Mouse (Mus musculus) lung, embryonic 15.5 days (tissue): ENCODE measurements at regions not wholly inside any gene's neighbourhood (a gene's known extent, or its start where the extent isn't known, plus 50 kb on each side); places are given as distances from the start of the nearest gene placed in this dataset.

Experiments
- ATAC-seq: fragments of 200-750 bp; cut with Nextera tagmentation; 2 replicates; pipeline ENCODE4 v1.8.0; 2017; ENCODE audit warnings: moderate number of reproducible peaks, borderline replicate concordance; ENCODE audit not compliant: low FRiP score, low TSS enrichment; ENCODE audit errors: extremely low read depth
- H3K27ac ChIP-seq: fragments of 300-500 bp; sonication (generic); 2 replicates; pipeline ENCODE4 v1.5.1; 2015; ENCODE audit warnings: moderate library complexity, mild to moderate bottlenecking, inconsistent platforms
- H3K27me3 ChIP-seq: fragments of 300-500 bp; sonication (generic); 2 replicates; pipeline ENCODE4 v1.6.1; 2015; ENCODE audit warnings: inconsistent platforms
- H3K36me3 ChIP-seq: fragments of 300-500 bp; sonication (generic); 2 replicates; pipeline ENCODE4 v1.6.1; 2015; ENCODE audit warnings: inconsistent platforms
- H3K4me1 ChIP-seq: fragments of 300-500 bp; sonication (generic); 2 replicates; pipeline ENCODE4 v1.6.1; 2015; ENCODE audit warnings: inconsistent platforms
- H3K4me2 ChIP-seq: fragments of 300-500 bp; sonication (generic); 2 replicates; pipeline ENCODE4 v1.6.1; 2015; ENCODE audit warnings: inconsistent platforms, mild to moderate bottlenecking, moderate library complexity
- H3K4me3 ChIP-seq: fragments of 300-500 bp; sonication (generic); 2 replicates; pipeline ENCODE4 v1.5.1; 2015; ENCODE audit warnings: mild to moderate bottlenecking, inconsistent platforms
- H3K9ac ChIP-seq: fragments of 300-500 bp; sonication (generic); 2 replicates; pipeline ENCODE4 v1.6.1; 2015; ENCODE audit warnings: inconsistent platforms
- H3K9me3 ChIP-seq: fragments of 300-500 bp; sonication (generic); 2 replicates; pipeline ENCODE4 v1.6.1; 2016; ENCODE audit warnings: inconsistent platforms
- WGBS: fragments of 180-500 bp; shearing (Covaris S2); methylation state at CpG from one replicate; pipeline ENCODE4 v1.1.7; 2015; 5-methylcytosine and 5-hydroxymethylcytosine counted together

DNA sequence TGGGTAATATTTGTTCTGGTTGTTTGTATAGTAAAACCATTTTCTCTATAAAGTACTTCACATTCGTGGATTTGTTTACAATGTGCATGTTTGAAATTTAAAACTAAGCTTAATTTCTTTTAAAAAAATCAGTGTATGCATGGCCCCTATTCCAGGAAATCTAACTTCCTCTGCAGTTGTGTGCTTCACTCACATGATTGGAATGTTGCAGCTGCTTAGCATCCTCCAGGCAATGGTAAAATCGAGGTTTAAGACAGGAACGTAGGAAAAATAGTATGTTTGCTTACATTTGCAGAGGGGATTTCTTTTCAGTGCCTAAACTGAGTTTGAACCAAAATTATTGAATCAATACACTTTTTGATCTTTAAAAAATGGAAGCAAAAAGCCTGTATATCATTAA is 217.5 kb downstream of the Ptprc start:
- no peak overlapping the region for H3K4me3 ChIP-seq
- no peaks in the 10 kb centered on the region for H3K27me3 ChIP-seq
- peaks cover 21% of the 10 kb centered on the region for H3K36me3 ChIP-seq
- H3K4me1 ChIP-seq, result 0 out of 2 replicates have a peak, but pooled peaks cover 3% of the 10 kb centered on the region
- no peaks in the 10 kb centered on the region for H3K9me3 ChIP-seq
- WGBS, result 25% methylated on average over 3 of the region's 3 CpGs
- no peak overlapping the region for H3K9ac ChIP-seq
- H3K27ac ChIP-seq, result no peak overlapping the region
- ATAC-seq, result no peak
- no peak overlapping the region for H3K4me2 ChIP-seq

DNA sequence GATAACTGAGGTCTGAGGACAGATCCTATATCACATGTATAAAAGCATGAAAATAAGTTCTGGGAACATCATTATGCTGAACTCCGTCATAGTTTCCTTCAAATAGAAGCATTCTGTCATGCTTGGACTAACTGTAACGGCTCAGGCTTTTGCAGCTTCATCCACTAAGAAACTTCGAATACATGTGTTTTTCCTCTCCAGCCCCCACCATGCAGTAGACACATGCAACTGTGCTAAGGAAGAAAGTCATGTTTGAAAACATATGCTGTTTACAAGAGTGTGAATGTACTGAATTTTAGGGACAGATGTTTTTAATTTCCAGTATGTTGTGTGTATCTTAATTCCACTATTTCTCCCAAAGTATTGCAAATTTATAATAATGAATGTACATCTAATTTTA is 219.5 kb downstream of the Ptprc start:
- Histone ChIP-seq H3K4me1 (0 out of 2 replicates have a peak, but pooled peaks cover 3% of the 10 kb centered on the region), H3K27ac (no peak overlapping the region), H3K27me3 (no peaks in the 10 kb centered on the region), H3K4me2 (no peak overlapping the region), H3K9ac (no peak overlapping the region), H3K4me3 (no peak overlapping the region), H3K36me3 (peaks cover 15% of the 10 kb centered on the region; the same call in 1 of the 2 replicates), H3K9me3 (no peaks in the 10 kb centered on the region)
- ATAC-seq, result no peak
- WGBS, result 75% methylated on average over 3 of the region's 3 CpGs

DNA sequence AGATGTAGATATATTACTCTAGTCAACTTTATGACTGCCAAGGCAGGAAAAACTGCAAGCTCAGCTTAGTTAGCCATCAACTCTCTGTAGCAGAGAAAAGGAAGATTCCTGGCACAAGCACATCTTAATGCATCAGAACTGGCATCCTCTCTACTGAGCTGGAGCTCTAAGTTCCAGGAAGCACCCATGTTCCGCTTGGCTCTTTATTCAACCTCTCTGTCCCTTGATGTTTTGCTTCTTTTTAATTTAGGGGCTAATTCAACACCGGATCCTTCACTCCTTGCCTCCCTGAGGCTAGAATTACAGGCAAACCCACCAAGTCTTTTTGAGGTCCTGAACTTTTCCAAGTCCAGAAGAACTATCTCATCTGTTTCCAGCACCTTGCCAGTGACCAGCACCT is 220.4 kb downstream of the Ptprc start:
- Histone ChIP-seq H3K4me1 (0 out of 2 replicates have a peak, but pooled peaks cover 3% of the 10 kb centered on the region), H3K27me3 (no peaks in the 10 kb centered on the region), H3K4me3 (no peak overlapping the region), H3K27ac (no peak overlapping the region), H3K9me3 (no peaks in the 10 kb centered on the region), H3K9ac (no peak overlapping the region), H3K36me3 (peaks cover 17% of the 10 kb centered on the region; the same call in 1 of the 2 replicates), H3K4me2 (no peak overlapping the region)
- 89% methylated on average over 2 of the region's 2 CpGs for WGBS
- no peak for ATAC-seq

DNA sequence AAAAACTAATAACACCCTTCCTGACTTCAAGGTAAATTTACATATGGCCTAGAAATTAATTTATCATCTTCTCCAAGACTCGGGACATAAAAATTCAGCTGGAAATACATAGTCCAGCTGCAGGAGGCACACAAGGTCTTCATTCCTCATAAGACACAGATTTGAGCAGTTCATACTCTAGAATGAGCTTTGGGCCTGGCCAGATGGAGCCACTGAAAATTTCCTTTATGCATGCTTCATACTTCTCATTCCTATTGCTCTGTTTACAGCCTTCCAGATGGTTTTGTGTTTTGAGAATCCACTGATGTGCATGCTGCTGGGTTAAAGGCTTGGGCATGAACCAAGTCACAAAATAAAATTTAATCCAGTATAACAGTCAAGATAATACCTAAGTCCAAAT is 222.1 kb downstream of the Ptprc start:
- Histone ChIP-seq H3K36me3 (peaks cover 14% of the 10 kb centered on the region), H3K4me2 (no peak overlapping the region), H3K27me3 (no peaks in the 10 kb centered on the region), H3K9me3 (no peaks in the 10 kb centered on the region), H3K27ac (no peak overlapping the region), H3K9ac (no peak overlapping the region), H3K4me1 (0 out of 2 replicates have a peak, but pooled peaks cover 3% of the 10 kb centered on the region), H3K4me3 (no peak overlapping the region)
- no peak for ATAC-seq
- 54% methylated on average over 1 of the region's 1 CpGs for WGBS

DNA sequence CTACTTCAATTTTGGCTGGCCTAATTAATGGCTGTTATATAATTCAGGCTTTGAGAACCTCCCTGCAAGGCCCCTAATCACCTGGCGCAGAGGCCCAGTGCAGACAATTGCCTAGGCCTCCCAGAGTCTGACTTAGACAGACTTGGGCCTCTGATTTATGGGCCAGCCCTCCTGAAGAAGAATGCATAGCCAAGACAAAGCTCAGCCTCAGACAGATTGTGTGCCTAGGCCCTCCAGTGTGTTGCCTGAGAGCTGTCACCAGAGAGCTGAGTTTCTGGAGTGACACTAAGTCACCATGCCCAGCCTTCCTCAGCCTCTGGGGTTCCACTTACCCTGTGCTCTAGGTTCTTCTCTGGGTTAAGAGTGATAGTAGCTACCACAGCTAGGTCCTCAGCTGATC is 222.7 kb downstream of the Ptprc start:
- H3K4me1 ChIP-seq, result 0 out of 2 replicates have a peak, but pooled peaks cover 3% of the 10 kb centered on the region
- no peak for ATAC-seq
- no peak overlapping the region for H3K27ac ChIP-seq
- WGBS, result 84% methylated on average over 1 of the region's 1 CpGs
- no peaks in the 10 kb centered on the region for H3K9me3 ChIP-seq
- H3K4me2 ChIP-seq, result no peak overlapping the region
- H3K36me3 ChIP-seq, result peaks cover 14% of the 10 kb centered on the region
- no peak overlapping the region for H3K9ac ChIP-seq
- H3K27me3 ChIP-seq, result no peaks in the 10 kb centered on the region
- no peak overlapping the region for H3K4me3 ChIP-seq

DNA sequence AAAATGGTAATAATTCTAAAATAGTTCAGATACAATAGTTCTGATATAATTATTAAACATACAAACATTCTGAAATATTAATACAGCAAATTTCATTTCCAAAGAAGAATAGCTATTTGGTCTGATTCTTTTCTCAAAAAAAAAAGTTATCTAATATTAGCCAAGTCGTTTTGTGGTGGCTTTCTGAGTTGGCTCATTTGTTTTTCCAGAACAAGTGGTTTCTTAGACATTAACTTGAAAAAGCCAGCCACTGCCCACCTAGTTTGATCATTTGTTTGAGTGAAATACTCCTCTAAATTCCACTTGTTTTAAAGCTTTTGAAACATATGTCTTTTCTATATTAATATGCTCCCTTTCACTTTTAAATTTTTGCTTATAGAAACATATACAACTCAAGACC is 227.6 kb downstream of the Ptprc start:
- peaks cover 29% of the 10 kb centered on the region for H3K36me3 ChIP-seq
- H3K27ac ChIP-seq, result no peak overlapping the region
- H3K4me1 ChIP-seq, result no peaks in the 10 kb centered on the region
- H3K9ac ChIP-seq, result no peak overlapping the region
- 59% methylated on average over 1 of the region's 1 CpGs for WGBS
- H3K27me3 ChIP-seq, result no peaks in the 10 kb centered on the region
- ATAC-seq, result no peak
- no peak overlapping the region for H3K4me3 ChIP-seq
- H3K4me2 ChIP-seq, result no peak overlapping the region
- no peaks in the 10 kb centered on the region for H3K9me3 ChIP-seq

DNA sequence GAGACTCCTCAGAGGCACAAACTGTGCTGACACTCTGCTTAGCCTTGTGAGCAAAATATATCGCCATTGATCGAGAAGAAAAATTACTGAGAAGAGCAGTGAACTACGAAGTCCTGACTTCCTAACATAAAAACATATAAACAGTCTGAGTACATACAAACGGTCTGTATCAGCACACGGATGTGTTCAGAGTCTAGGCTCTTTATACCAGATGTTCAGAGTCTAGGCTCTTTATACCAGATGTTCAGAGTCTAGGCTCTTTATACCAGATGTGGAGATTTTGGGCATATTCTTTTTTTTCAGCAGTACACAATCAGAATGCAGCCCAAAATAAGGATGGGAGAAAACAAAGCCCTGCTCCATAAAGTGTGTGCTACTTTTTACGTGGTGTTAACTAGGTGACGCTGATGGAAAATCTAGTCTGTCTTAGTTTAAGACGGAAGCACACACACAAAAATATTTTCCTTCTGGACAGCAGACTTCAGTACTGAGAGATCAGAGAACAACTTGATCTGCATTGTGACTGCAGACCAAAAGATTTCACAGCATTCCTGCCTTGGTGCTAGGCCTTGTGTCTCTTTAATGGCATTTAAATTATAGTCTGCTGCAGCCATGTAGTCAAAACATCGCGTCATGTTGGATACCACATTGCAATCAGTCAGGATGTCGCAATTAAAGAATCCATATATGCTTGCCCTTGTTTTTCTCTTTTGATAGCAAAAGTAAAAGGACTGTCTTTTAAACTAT is 233.6 kb downstream of the Ptprc start:
- H3K4me1 ChIP-seq, result no peaks in the 10 kb centered on the region
- WGBS, result 51% methylated on average over 11 of the region's 11 CpGs
- H3K27ac ChIP-seq, result peak overlapping the region; percentile 54
- no peak overlapping the region for H3K4me3 ChIP-seq
- H3K27me3 ChIP-seq, result no peaks in the 10 kb centered on the region
- H3K36me3 ChIP-seq, result peaks cover 31% of the 10 kb centered on the region
- no peaks in the 10 kb centered on the region for H3K9me3 ChIP-seq
- H3K9ac ChIP-seq, result no peak overlapping the region
- no peak overlapping the region for H3K4me2 ChIP-seq
- peak; percentile 81; the same call in 1 of the 2 replicates for ATAC-seq

DNA sequence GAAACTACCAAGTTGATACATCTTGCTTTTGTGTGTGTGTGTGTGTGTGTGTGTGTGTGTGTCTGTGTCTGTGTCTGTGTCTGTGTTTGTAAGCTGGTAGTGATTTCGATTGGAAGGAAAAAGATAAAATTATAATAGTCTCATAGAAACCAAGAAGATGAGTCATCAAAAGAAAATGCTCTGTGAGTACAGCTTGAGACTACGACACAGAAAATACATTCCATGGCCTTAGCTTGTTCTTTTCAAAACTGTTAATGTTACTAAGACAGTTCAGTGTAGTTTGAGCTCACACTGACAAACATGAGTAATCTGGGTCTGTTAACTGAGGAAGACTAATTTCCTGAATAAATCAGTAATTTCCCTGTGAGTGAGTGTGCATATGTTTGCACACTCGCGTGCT is 239.8 kb downstream of the Ptprc start:
- ATAC-seq, result no peak
- Histone ChIP-seq H3K27ac (no peak overlapping the region), H3K9me3 (no peaks in the 10 kb centered on the region), H3K4me1 (peaks cover 3% of the 10 kb centered on the region; the same call in 1 of the 2 replicates), H3K36me3 (peaks cover 37% of the 10 kb centered on the region), H3K27me3 (no peaks in the 10 kb centered on the region), H3K4me3 (no peak overlapping the region), H3K4me2 (no peak overlapping the region), H3K9ac (no peak overlapping the region)
- 67% methylated on average over 4 of the region's 4 CpGs for WGBS

DNA sequence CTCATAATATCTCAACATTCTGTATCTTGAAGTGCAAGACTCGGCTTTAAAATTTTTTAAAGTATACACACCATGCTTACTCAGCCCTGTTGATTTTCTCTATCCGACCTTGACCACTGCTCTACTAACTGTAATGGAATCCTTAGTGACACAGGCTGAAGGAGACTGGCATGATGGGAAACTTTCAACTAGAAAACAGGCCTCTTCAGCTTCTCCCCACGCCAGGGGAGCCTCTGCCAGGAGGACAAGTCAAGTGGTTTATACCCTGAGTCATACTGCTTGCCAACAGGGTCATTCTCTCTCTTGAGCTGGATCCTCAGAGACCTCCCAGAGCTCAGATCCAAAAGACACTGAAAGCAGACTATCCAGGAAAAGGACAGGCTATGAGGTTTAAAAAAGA is 245.7 kb downstream of the Ptprc start:
- no peak for ATAC-seq
- no peak overlapping the region for H3K27ac ChIP-seq
- 69% methylated on average over 3 of the region's 3 CpGs for WGBS

DNA sequence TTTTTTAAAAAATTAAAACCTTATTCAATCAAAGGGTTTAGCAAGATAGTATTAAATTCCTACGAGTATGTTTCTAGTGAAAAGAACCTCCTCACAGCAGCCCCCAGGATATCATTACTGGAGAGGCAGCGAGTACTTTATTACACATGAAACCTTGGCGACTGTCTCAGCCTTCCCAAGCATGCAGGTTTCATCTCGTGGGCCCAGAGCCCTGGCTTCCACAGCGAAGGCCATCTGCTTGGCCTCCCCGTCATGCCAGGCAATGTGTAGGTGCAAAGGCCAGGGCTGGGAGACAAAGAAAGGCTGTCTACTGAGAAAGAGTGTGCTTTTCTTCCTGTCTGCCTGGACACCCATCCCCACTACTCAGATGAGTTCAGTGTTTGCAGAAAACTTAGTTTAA is 247.0 kb downstream of the Ptprc start:
- Histone ChIP-seq H3K9ac (no peak overlapping the region), H3K27me3 (no peaks in the 10 kb centered on the region), H3K27ac (peak overlapping the region; percentile 78), H3K4me1 (peaks cover 33% of the 10 kb centered on the region), H3K4me3 (no peak overlapping the region), H3K9me3 (no peaks in the 10 kb centered on the region), H3K36me3 (peaks cover 18% of the 10 kb centered on the region), H3K4me2 (no peak overlapping the region; the same call in 1 of the 2 replicates)
- 35% methylated on average over 6 of the region's 6 CpGs for WGBS
- ATAC-seq, result no peak

More for the DNA sequence above, 245.7 kb downstream of the Ptprc start:
- Histone ChIP-seq H3K9me3 (no peaks in the 10 kb centered on the region), H3K4me1 (peaks cover 33% of the 10 kb centered on the region), H3K27me3 (no peaks in the 10 kb centered on the region), H3K4me3 (no peak overlapping the region), H3K9ac (no peak overlapping the region), H3K4me2 (no peak overlapping the region), H3K36me3 (peaks cover 23% of the 10 kb centered on the region)

DNA sequence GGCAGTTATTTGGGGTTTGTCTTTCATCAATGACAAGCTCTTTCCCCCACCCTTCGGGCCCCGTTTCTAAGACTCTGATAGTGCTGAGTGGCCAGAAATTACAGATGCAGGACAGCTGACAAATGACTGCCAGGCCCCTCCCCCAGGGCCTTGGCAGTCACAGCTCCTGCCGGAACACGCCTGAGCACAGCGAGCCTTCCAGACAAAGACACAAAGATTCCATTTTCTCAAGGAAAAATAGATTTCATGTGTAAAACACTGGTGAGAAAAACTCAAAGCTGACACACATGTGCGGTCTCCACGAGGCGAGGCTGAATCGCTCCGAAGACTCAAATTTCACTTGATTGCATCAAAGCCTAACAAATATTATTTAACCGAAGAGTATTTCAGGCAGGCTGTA is 247.6 kb downstream of the Ptprc start:
- Histone ChIP-seq H3K36me3 (peaks cover 17% of the 10 kb centered on the region), H3K4me1 (peaks cover 33% of the 10 kb centered on the region), H3K27me3 (no peaks in the 10 kb centered on the region), H3K9me3 (no peaks in the 10 kb centered on the region), H3K4me3 (no peak overlapping the region), H3K27ac (peak overlapping the region; percentile 78), H3K9ac (no peak overlapping the region), H3K4me2 (peak overlapping the region; percentile 38)
- peak; percentile 93 for ATAC-seq
- WGBS, result 18% methylated on average over 11 of the region's 11 CpGs

DNA sequence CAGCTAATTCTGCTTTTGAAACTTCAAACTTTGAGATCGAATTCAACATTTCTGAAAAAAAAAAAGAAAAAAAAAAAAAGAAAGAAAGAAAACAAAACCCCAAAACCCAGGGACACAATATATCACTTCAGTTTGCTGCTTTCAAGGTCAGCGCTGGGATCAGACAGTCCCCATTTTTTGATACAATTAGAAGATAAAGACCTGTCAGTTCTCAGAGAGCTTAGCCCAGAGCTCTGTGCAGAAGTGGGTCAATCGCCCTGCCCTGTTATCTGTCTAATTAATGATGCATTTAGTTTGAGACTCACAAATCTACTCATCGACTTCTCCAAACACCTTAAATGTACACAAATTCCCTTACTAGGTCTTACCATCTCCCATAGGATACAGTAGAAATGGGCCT is 249.2 kb downstream of the Ptprc start:
- Histone ChIP-seq H3K9ac (no peak overlapping the region), H3K27ac (peak overlapping the region; percentile 45; the same call in 1 of the 2 replicates), H3K9me3 (no peaks in the 10 kb centered on the region), H3K4me1 (peaks cover 42% of the 10 kb centered on the region), H3K4me3 (no peak overlapping the region), H3K36me3 (peaks cover 8% of the 10 kb centered on the region; the same call in 1 of the 2 replicates), H3K4me2 (no peak overlapping the region), H3K27me3 (no peaks in the 10 kb centered on the region)
- ATAC-seq, result no peak
- 59% methylated on average over 4 of the region's 4 CpGs for WGBS
